Mouse (Mus musculus) embryonic fibroblast, embryonic 13.5 days (primary cell): ENCODE data around the gene Hebp2. TPM values are rescaled to one million over a fixed set of nuclear protein-coding genes. Genes with fewer than 3 reads are reported as not detected.

Experiments used
- H3K27ac ChIP-seq: 2 replicates; pipeline ENCODE4 v1.5.1; 2012; ENCODE audit warnings: low read length, control low read depth, inconsistent platforms; ENCODE audit not compliant: insufficient read depth
- H3K4me1 ChIP-seq: 2 replicates; pipeline ENCODE4 v1.6.1; 2011; ENCODE audit warnings: low read length; ENCODE audit not compliant: control insufficient read depth, insufficient read depth
- H3K4me3 ChIP-seq: 2 replicates; pipeline ENCODE4 v1.5.1; 2011; ENCODE audit warnings: mild to moderate bottlenecking, control low read depth, low read length; ENCODE audit not compliant: insufficient read depth
- CTCF ChIP-seq: IDR thresholded peaks from 2 replicates; pipeline ENCODE4 v1.5.1; 2011; ENCODE audit warnings: mild to moderate bottlenecking, control low read depth, low read length, moderate library complexity, borderline replicate concordance; ENCODE audit not compliant: insufficient read depth
- POLR2A ChIP-seq: IDR thresholded peaks from 2 replicates; pipeline ENCODE4 v1.6.1; 2011; ENCODE audit warnings: low read depth, mild to moderate bottlenecking, control low read depth, low read length, moderate library complexity
- polyA plus RNA-seq: library from polyadenylated mRNA; stranded (reverse); fragments of >200 nt; gene quantifications from 2 replicates; pipeline ENCODE4 v1.2.4, GENCODE M21; 2011; ENCODE audit warnings: low read depth; ENCODE audit not compliant: missing spikeins, insufficient read length

Hebp2 gene
- polyA plus RNA-seq, 1 experiment: 12.9 TPM

GRCm38 (mm10) chr10:18491952-18492351 is 53.9 kb downstream of the Hebp2 start:
- H3K4me3 ChIP-seq: no peak overlapping the region
- H3K27ac ChIP-seq: no peak overlapping the region
- H3K4me1 ChIP-seq: no peaks in the 10 kb centered on the region
- TF ChIP-seq CTCF (no peak), POLR2A (no peak)

GRCm38 (mm10) chr10:18489936-18490335 is 55.9 kb downstream of the Hebp2 start:
- TF ChIP-seq POLR2A: no peak
- no peak for TF ChIP-seq CTCF
- Histone ChIP-seq H3K4me1 (no peaks in the 10 kb centered on the region), H3K4me3 (no peak overlapping the region), H3K27ac (no peak overlapping the region)

Other genes starting within 250 kb of the Hebp2 start
- 10.3 and 13.7 TPM in 2 replicates for gene Nhsl1, start 227.1 kb downstream of the Hebp2 start, polyA plus RNA-seq
- 0.07 and 0.42 TPM in 2 replicates for gene Arfgef3, start 197.9 kb upstream of the Hebp2 start, polyA plus RNA-seq
- gene Gm4922, start 240.7 kb upstream of the Hebp2 start, polyA plus RNA-seq: not detected in 2 replicates